Mouse (Mus musculus) lung, postnatal 0 days (tissue): Measurements from ENCODE around the gene Opcml. TPM values are rescaled to one million over a fixed set of nuclear protein-coding genes. Genes with fewer than 3 reads are reported as not detected.

Experiments used
- ATAC-seq: fragments of 200-750 bp; cut with Nextera tagmentation; 2 replicates; pipeline ENCODE4 v1.8.0; 2017; ENCODE audit warnings: moderate library complexity
- DNase-seq: peaks from one replicate; pipeline ENCODE4 v3.0.0-alpha.2; 2016; ENCODE audit warnings: low spot score
- H3K27ac ChIP-seq: fragments of 300-500 bp; sonication (generic); 2 replicates; pipeline ENCODE4 v1.5.1; 2014; ENCODE audit warnings: antibody characterized with exemption, mild to moderate bottlenecking, low read length, mixed read lengths
- H3K27me3 ChIP-seq: fragments of 300-500 bp; sonication (generic); replicated peaks from 2 replicates; pipeline ENCODE4 v1.6.1; 2014; ENCODE audit warnings: low read length, mixed read lengths; ENCODE audit not compliant: insufficient read depth
- H3K36me3 ChIP-seq: fragments of 300-500 bp; sonication (generic); 2 replicates; pipeline ENCODE4 v1.6.1; 2014; ENCODE audit warnings: low read length, mixed read lengths; ENCODE audit not compliant: insufficient read depth
- H3K4me1 ChIP-seq: fragments of 300-500 bp; sonication (generic); 2 replicates; pipeline ENCODE4 v1.6.1; 2014; ENCODE audit warnings: antibody characterized with exemption, low read depth, low read length, mixed read lengths; ENCODE audit not compliant: insufficient read depth
- H3K4me2 ChIP-seq: fragments of 300-500 bp; sonication (generic); replicated peaks from 2 replicates; pipeline ENCODE4 v1.6.1; 2014; ENCODE audit warnings: low read depth, mild to moderate bottlenecking, low read length, moderate library complexity, mixed read lengths
- H3K4me3 ChIP-seq: fragments of 300-500 bp; sonication (generic); 2 replicates; pipeline ENCODE4 v1.5.1; 2014; ENCODE audit warnings: low read depth, low read length
- H3K9ac ChIP-seq: fragments of 300-500 bp; sonication (generic); replicated peaks from 2 replicates; pipeline ENCODE4 v1.6.1; 2014; ENCODE audit warnings: low read depth, mild to moderate bottlenecking
- H3K9me3 ChIP-seq: fragments of 300-500 bp; sonication (generic); 2 replicates; pipeline ENCODE4 v1.6.1; 2016; ENCODE audit warnings: low read length, mixed read lengths
- CTCF ChIP-seq: IDR thresholded peaks from 2 replicates; pipeline ENCODE4 v1.5.1; 2016; ENCODE audit warnings: antibody characterized with exemption, mild to moderate bottlenecking
- EP300 ChIP-seq: IDR thresholded peaks from 2 replicates; pipeline ENCODE4 v1.6.1; 2016; ENCODE audit warnings: antibody characterized with exemption, mild to moderate bottlenecking, control low read depth
- WGBS: fragments of 180-500 bp; shearing (Covaris S2); extraction: QIAGEN DNeasy Blood & Tissue Kit; methylation state at CpG from one replicate; pipeline ENCODE4 v1.1.7; 2014; 5-methylcytosine and 5-hydroxymethylcytosine counted together
- microRNA-seq: library from miRNA; unstranded; fragments of <30 nt; microRNA quantifications from one replicate; pipeline ENCODE4, GENCODE M21; 2016
- polyA plus RNA-seq: library from polyadenylated mRNA; unstranded; fragments of >200 nt; fragmentation: Nextera tagmentation; extraction: Ambion mirVana; gene quantifications from 2 replicates; pipeline ENCODE4 v1.2.1, GENCODE M21; 2015

The Opcml gene
- polyA plus RNA-seq, 1 experiment from 2014 or later, result 2.5 TPM

DNA sequence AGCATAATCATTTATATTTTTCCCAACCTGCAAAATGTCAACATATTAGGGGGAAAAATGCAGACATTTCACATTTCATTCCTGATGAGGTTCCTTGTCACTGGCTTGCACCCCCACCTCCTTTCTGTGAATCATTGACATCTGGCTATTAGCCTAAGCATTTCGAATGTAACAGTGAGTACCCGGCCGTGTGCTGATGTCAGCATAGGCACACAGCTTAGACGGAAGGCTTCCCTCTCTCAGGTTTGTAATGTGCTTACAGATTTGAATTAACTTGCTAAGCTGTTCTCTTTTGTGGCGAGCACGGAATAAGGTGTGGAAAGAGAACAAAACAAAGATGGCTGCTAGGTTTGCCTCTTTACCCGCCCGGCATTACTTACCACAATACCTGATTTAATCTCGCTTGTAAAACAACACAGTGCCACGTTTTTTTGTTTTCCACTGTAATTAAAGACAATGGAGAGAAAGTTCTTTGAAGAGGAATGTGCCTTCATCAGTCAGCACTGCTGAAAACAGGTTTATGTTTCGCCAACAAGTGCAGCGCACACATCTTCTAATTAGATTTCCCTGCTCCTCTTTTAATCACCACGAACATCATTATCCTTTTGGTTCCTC lies 1121.1 kb downstream of the Opcml start:
- Histone ChIP-seq H3K27me3 (no peaks in the 10 kb centered on the region), H3K4me3 (no peak overlapping the region), H3K4me2 (no peak overlapping the region), H3K9ac (no peak overlapping the region), H3K4me1 (no peaks in the 10 kb centered on the region), H3K9me3 (no peaks in the 10 kb centered on the region), H3K36me3 (no peaks in the 10 kb centered on the region), H3K27ac (no peak overlapping the region)
- TF ChIP-seq CTCF, result no peak
- no peak for TF ChIP-seq EP300
- 57% methylated on average over 13 of the region's 13 CpGs for WGBS
- no peak for DNase-seq
- ATAC-seq, result no peak

DNA sequence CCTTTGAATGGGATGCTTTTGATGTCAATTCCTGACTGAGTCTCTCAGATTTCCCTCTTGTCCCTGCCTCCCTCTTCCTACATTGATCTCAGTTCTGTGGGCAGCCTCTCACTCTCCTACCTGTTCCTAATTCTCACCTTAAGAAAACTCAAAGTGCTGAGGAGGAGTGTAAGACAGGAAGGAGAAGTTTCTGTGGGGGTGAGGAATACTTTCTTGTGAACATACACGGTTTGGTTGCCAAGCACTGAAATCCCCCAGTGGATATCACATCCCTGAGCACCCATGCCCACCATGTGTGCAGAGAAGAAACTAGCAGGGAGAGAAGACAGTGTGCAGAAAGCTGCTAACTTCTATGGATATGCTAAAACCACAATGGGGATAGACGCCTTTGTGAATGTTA lies 1141.5 kb downstream of the Opcml start:
- H3K4me2 ChIP-seq, result no peak overlapping the region
- H3K4me3 ChIP-seq, result no peak overlapping the region
- H3K27ac ChIP-seq, result no peak overlapping the region
- TF ChIP-seq EP300 (no peak), CTCF (no peak)
- H3K9me3 ChIP-seq, result no peaks in the 10 kb centered on the region
- H3K9ac ChIP-seq, result no peak overlapping the region
- no peak for ATAC-seq
- no peak for DNase-seq
- no peaks in the 10 kb centered on the region for H3K36me3 ChIP-seq
- no peaks in the 10 kb centered on the region for H3K27me3 ChIP-seq
- 73% methylated on average over 2 of the region's 2 CpGs for WGBS
- H3K4me1 ChIP-seq, result no peaks in the 10 kb centered on the region

GRCm38 (mm10) chr9:28937163-28937562 lies 1146.6 kb downstream of the Opcml start:
- ATAC-seq (no peak), DNase-seq (no peak)
- H3K4me2 ChIP-seq, result no peak overlapping the region
- 31% methylated on average over 6 of the region's 6 CpGs for WGBS
- no peaks in the 10 kb centered on the region for H3K4me1 ChIP-seq
- H3K27me3 ChIP-seq, result no peaks in the 10 kb centered on the region
- no peak for TF ChIP-seq EP300
- no peak for TF ChIP-seq CTCF
- H3K9me3 ChIP-seq, result no peaks in the 10 kb centered on the region
- H3K9ac ChIP-seq, result no peak overlapping the region
- H3K36me3 ChIP-seq, result no peaks in the 10 kb centered on the region
- H3K27ac ChIP-seq, result no peak overlapping the region
- no peak overlapping the region for H3K4me3 ChIP-seq

GRCm38 (mm10) chr9:28937980-28938379 lies 1147.4 kb downstream of the Opcml start:
- DNase-seq (no peak), ATAC-seq (no peak)
- Histone ChIP-seq H3K27ac (no peak overlapping the region), H3K4me2 (no peak overlapping the region), H3K4me1 (no peaks in the 10 kb centered on the region), H3K27me3 (no peaks in the 10 kb centered on the region), H3K36me3 (no peaks in the 10 kb centered on the region), H3K4me3 (no peak overlapping the region), H3K9me3 (no peaks in the 10 kb centered on the region), H3K9ac (no peak overlapping the region)
- TF ChIP-seq EP300 (no peak), CTCF (no peak)
- WGBS, result 53% methylated on average over 2 of the region's 2 CpGs

DNA sequence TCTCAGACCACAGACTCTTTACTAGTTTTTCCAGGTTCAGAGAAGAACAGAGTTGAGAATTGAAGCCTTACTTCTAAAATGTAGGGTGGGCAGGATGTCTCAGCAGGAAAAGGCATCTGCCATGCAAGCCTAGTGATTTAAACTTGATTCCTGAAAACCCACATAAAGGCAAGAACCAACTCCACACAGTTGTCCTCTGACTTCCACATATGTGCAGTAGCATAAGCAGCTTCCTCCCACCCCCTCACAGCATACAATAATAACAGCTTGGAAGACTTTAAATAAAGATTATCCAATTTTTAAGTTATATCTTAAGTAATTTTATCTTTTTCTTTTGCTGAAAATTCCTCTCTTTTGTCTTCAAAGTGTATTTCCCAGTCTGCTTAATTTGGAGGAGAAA lies 1150.3 kb downstream of the Opcml start:
- no peak for TF ChIP-seq EP300
- TF ChIP-seq CTCF, result no peak
- H3K36me3 ChIP-seq, result no peaks in the 10 kb centered on the region
- H3K9me3 ChIP-seq, result no peaks in the 10 kb centered on the region
- DNase-seq (no peak), ATAC-seq (no peak)
- no peak overlapping the region for H3K9ac ChIP-seq
- no peak overlapping the region for H3K4me3 ChIP-seq
- H3K4me2 ChIP-seq, result no peak overlapping the region
- no peaks in the 10 kb centered on the region for H3K4me1 ChIP-seq
- no peaks in the 10 kb centered on the region for H3K27me3 ChIP-seq
- no peak overlapping the region for H3K27ac ChIP-seq

DNA sequence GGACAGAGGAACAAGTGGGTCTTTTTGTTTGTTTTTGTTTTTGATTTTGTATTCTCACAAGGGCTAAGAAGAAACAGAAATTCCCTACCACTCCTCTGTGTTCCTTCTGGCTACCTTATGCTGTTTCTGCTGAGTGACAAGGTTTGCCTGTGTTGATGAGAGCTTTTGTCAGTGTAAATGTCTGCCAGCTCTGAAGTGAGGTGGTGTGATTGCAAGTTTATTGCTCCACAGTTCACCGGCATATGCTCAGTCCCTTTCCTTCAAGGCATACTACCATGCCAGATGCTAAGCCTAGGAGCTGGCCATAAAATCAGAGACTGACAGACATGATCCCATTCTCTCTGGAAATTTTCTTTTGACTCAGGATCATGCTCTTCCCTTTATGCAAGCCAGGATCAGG lies 1178.9 kb downstream of the Opcml start:
- DNase-seq, result no peak
- Histone ChIP-seq H3K4me3 (no peak overlapping the region), H3K27me3 (no peaks in the 10 kb centered on the region), H3K9ac (no peak overlapping the region), H3K4me1 (no peaks in the 10 kb centered on the region), H3K27ac (no peak overlapping the region), H3K9me3 (no peaks in the 10 kb centered on the region), H3K4me2 (no peak overlapping the region), H3K36me3 (no peaks in the 10 kb centered on the region)
- TF ChIP-seq EP300 (no peak), CTCF (no peak)
- no peak for ATAC-seq
- 70% methylated on average over 1 of the region's 1 CpGs for whole genome bisulfite sequencing

Small RNA genes within 50 kb of the gene (microRNA-seq; reads per million reads assigned to microRNA genes)
- gene Gm44316, result not detected
